Mouse (Mus musculus) heart, adult 11 months (tissue): Measurements from ENCODE around the gene Fgfr2.

Experiments
- DNase-seq: peaks from one replicate; pipeline ENCODE4 v3.0.0; 2022

Fgfr2 gene

GRCm38 (mm10) chr7:133117815-133118214 is 5.3 kb downstream of the Fgfr2 start:
- DNase-seq: no peak

GRCm38 (mm10) chr7:133116542-133116941 is 6.6 kb downstream of the Fgfr2 start:
- DNase-seq: no peak

- peak; percentile 94 for DNase-seq
These were observed 7.3 kb downstream of the Fgfr2 start for GRCm38 (mm10) chr7:133115886-133116285.

DNA sequence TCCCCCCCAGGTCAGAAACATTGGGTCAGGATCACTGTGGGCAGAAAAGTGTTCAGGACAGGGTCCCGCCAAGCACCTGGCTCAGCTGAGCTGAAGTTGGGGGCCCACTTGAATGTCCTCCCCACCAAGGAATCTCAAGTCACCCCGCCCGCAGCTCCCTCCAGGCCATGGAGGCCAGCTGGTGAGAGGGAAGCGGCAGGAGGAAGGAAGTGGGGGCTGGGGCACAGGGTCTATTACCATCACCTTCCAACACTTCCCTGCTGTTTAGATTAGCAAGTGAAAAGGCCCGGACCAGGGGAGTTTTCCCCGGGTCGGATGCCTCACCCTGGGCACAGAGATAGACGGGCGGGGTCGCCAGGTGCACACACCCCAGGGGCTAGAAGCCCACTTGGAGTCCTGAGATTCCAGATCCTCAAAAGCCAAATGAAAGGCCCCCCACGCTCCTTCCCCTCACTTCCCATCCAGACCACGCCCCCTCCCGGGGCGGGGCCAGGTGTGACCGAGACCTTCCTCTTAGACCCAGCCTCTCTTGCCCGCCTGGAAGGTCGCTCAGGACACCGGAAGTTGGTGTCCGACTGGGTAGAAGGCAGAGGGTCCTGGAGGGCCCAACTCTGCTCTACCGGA is 8.2 kb downstream of the Fgfr2 start:
- peak; percentile 96 for DNase-seq

DNA sequence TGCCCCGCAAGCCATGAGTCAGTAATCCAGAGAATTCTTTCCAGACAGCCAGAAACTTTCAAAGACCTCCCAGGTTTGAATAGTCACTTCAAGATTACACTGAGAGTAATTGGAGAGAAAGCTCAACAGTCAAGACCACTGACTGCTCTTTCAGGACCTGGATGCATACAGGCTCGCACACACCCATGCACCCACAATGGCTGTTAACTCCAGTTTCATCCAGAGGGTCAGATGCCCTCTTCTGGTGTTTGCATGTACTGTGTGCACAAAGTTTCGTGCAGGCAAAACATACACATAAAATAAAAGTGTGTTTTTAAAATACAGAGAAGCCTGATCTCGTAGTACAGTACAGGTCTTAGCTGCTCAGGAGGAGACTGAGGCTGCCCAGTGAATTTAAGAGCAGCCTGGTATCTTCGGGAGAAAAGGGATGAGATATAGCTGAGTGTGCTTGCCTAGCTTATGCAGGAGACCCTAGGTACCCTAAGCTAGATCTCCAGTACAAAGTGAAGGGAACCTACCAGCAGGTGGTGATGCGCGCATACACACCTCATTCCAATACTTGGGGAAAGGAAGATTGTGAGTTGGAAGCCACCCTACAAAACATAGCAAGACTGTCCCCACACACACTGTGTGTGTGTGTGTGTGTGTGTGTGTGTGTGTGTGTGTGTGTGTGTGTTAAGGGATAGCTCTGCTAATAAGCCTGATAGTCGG is 9.8 kb downstream of the Fgfr2 start:
- no peak for DNase-seq

DNA sequence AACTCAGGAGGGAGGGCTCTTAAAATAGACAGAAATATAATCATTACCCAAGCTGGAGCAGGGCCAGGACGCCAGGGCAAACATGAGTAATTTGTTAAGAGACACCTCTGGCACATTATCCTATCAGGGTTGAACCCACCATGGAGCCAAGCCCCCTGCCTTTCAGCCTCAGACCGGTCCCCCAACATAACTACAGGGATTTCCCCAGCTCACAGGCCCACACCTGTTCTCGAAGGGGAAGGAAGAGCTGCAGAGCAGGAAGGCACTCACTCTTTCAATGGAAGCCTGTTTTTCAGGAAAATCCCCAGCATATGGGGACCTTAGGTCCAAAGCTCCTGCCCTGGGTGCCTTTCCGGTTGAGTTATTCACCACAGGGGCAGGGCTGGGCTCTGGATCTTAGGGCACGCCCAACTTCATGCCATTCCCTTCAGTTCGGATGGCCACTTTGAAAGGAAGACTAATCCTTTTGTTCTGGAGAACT is 10.8 kb downstream of the Fgfr2 start:
- no peak for DNase-seq

- no peak for DNase-seq
These were observed 13.7 kb downstream of the Fgfr2 start for GRCm38 (mm10) chr7:133109442-133109841.

GRCm38 (mm10) chr7:133108695-133109094 is 14.5 kb downstream of the Fgfr2 start:
- DNase-seq: peak; percentile 90

GRCm38 (mm10) chr7:133102578-133102977 is 20.6 kb downstream of the Fgfr2 start:
- no peak for DNase-seq

- peak; percentile 94 for DNase-seq
These were observed 22.1 kb downstream of the Fgfr2 start for GRCm38 (mm10) chr7:133101070-133101469.

DNA sequence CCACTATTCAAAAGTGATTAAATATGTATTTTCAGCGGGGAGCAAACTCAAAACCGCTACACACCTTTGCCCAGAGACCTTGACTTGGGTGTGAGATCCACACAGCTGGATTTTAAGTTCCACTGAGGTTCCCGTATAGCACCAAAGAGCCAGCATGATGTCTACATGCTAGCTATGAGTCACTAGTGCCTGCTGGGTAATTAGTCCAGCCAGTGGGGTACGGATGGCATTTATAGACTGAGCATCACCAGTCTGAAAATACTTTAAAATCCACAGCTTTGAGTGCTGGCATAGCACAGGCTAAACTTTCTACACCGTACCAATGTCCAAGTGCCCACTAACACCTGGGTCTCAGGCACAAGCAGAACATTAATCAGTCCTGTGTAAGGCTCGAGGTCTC is 23.0 kb downstream of the Fgfr2 start:
- DNase-seq: no peak

- peak; percentile 98 for DNase-seq
These were observed 23.9 kb downstream of the Fgfr2 start for GRCm38 (mm10) chr7:133099266-133099665.

- peak; percentile 91 for DNase-seq
These were observed 24.9 kb downstream of the Fgfr2 start for GRCm38 (mm10) chr7:133098118-133098793.

DNA sequence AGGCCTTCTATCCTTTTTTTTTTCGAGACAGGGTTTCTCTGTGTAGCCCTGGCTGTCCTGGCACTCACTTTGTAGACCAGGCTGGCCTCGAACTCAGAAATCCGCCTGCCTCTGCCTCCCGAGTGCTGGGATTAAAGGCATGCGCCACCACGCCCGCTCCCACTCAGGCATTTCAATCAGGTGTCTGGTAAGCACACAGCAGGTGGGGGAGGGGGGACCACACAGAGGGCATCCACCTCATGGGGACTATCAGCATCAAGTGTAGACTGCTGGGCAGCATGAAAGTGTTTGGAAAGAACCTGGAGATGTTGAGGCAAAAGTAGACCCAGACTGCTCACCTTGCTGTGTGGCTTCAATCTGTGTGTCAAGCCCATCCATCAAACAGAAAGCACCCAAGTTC is 27.5 kb downstream of the Fgfr2 start:
- peak; percentile 85 for DNase-seq

DNA sequence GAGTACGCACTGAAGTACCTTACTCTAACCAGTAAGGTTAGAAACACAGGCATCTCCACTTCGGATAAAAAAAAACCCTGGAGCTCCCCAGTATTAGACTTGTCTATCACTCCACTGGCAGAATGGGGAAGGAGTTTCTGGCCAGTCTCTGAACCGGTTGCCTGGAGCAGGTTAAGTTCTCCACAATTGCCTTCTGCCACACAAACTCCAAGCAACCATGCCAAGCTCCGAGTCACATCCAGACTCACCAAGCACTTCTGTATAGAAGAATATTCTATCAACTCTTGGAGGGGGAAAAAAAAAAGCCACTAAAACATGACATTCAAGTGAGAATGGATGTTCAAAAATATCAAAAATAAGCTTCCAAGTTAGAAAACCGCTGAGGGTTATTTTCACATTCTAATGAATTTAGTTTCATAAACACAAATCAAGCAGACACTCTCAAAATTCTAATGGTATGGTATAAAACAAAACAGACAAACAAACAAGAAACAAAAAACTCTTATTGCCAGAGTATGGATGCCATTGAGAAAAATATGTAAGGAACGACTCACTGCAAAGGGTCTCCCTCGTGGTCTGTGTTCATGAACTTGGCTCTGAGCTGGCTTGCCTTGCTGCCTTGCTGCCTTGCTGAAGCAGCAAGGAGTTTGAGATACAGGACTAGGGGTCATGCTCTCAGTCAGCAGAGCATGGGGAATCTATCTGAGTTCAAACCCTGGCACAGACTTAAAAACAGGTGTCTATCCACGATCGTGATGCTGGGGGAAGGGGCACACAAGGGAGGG is 28.2 kb downstream of the Fgfr2 start:
- DNase-seq: no peak

DNA sequence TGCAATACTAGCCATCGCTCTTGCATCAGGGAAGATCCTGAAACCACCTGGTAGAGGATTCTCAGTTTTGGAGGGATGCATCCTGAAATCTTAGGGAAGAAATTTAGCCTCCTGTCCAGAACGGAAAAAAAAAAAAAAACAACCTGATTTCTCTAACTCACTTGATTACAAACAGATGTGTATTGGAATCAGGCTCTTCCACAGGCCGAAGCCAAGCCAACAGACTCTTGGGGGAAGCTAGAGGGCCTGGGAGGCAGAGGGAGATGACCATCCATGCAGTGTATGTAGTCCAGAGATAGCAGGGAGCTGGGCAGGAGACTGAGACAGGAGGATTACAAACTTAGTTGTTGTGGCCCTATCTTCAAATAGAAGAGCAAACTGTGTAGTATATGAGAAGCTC is 29.0 kb downstream of the Fgfr2 start:
- DNase-seq: peak; percentile 95

DNA sequence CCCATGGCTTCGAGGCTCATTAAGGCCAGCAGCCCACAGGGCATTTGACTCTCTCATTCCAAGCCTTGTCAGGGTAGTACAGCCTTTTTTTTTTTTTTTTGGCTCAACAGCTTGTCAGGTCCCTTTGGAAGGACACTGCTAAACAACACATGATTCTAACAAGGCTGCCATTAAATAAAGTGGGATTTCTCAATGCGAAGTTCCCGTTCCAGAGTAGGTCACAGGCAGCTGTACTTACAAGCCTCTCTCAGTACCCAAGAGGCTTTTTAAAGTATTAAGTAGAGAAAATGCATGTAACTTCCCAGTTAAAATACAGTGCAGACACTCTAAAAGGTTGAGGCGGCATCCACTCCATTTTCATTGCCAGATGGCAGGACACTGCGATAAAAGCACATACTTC is 29.4 kb downstream of the Fgfr2 start:
- DNase-seq: no peak

DNA sequence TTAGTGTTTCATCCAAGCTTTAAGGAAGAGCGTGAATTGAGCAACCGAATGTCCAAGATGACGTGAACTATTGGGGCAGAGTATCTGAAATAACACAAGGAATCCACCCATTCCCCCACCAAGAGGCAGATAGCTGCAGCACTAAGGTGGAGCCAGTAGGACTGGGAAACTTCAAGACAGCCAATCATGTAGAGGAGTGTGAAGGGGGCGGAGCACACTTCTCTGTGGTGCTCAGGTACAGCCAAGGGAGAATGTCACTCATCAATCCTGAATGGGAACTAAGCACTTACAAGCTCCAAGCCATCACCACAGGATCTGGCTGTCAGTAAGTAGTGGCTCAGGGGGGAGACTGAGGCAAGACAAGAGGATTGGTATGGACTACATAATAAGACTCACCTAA is 32.5 kb downstream of the Fgfr2 start:
- no peak for DNase-seq

DNA sequence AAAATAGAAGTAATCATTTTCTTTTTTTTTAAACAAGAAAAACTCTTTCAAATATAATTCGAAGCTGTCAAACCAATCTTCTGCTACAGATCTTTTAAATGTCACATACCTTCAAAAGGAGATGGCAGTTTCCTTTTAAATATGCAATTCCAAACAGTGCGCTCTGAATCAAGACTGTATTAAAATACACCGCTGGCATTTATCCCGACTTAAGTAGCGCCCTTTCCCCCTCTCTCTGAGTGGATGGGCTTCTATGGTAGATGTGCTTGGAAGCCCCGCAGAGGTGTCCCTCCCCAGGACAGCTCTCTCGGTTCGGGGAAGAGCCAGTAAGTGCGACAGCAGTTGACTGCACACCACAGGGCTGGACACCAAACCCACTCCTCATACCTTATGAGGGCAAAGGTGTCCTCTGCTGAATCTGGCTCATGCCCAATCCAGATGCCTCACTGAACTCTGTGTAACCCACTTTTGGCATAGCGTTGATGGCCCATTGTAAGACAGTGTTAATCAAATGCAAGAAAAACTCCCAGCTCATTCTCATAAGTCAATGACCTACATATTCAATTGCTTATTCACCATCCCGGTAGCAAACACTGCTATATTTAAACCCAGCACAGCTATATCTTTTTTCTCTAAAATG is 33.4 kb downstream of the Fgfr2 start:
- no peak for DNase-seq

DNA sequence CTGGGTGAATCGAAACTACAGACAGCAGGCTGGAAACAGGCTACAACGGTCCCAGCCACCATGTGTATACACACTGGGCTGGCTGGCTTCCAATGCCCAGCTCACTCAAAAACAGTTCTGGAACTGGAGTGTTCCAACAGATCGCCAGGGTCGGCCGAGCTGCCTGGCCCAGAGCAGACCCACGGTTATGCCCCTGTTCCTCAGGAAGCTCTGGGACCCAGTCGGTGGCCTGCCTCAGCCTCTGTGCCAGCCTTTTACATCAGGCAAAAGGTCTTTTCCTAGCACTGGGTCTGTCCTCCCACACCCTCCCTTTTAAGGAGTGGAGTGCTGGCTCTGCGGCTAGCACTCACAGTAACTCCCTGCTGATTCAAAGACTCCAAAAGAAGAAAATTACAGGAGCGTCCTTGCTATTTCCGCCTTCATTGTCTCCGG is 34.3 kb downstream of the Fgfr2 start:
- DNase-seq: peak; percentile 96

DNA sequence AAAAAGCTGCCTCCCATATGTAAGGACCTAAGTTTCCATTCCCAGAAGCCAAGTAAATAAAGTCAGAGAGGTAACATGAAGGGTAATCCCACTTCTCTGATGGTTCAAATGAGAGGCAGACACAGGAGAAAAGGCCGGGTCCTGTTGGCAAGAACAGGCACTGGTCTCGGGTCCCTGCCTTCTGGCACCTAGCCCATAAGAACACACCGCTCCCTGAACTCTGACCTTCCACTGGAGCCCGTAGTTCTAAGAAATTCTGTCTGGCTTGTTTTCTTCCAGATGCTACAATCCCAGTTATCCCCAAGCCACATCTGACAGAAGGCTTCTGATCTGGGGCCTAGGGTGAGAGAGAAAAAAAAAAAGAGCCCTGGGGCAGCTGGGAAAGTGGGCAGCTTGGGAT is 34.7 kb downstream of the Fgfr2 start:
- DNase-seq: no peak

DNA sequence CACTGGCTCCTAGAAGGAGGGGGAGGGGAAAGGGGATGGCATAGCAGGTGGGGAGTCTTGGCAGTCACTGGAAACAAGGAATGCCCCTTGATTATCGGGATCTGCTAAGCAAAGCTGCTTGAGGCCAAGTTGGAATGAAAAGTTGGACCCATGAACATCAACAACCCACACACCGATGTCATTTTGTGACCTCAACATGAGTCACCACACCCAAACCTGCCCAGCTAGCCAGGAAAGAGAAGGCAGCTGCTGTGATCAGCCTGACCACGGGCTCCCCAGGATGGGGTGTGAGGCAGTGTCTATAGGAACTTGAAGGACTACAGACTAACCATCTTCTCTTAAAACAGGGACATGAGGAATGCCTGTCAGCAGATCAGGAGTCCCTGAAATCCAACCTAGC is 37.7 kb downstream of the Fgfr2 start:
- no peak for DNase-seq
